Mouse (Mus musculus) embryonic fibroblast, embryonic 13.5 days (primary cell): ENCODE data around the gene Specc1. TPM values are rescaled to one million over a fixed set of nuclear protein-coding genes. Genes with fewer than 3 reads are reported as not detected.

Experiments
- H3K27ac ChIP-seq: 2 replicates; pipeline ENCODE4 v1.5.1; 2012; ENCODE audit warnings: low read length, control low read depth, inconsistent platforms; ENCODE audit not compliant: insufficient read depth
- H3K4me1 ChIP-seq: 2 replicates; pipeline ENCODE4 v1.6.1; 2011; ENCODE audit warnings: low read length; ENCODE audit not compliant: control insufficient read depth, insufficient read depth
- H3K4me3 ChIP-seq: 2 replicates; pipeline ENCODE4 v1.5.1; 2011; ENCODE audit warnings: mild to moderate bottlenecking, control low read depth, low read length; ENCODE audit not compliant: insufficient read depth
- CTCF ChIP-seq: IDR thresholded peaks from 2 replicates; pipeline ENCODE4 v1.5.1; 2011; ENCODE audit warnings: mild to moderate bottlenecking, control low read depth, low read length, moderate library complexity, borderline replicate concordance; ENCODE audit not compliant: insufficient read depth
- POLR2A ChIP-seq: IDR thresholded peaks from 2 replicates; pipeline ENCODE4 v1.6.1; 2011; ENCODE audit warnings: low read depth, mild to moderate bottlenecking, control low read depth, low read length, moderate library complexity
- polyA plus RNA-seq: library from polyadenylated mRNA; stranded (reverse); fragments of >200 nt; gene quantifications from 2 replicates; pipeline ENCODE4 v1.2.4, GENCODE M21; 2011; ENCODE audit warnings: low read depth; ENCODE audit not compliant: missing spikeins, insufficient read length

The Specc1 gene
- polyA plus RNA-seq, 1 experiment, result 47.3 TPM

- Histone ChIP-seq H3K4me1 (no peaks in the 10 kb centered on the region), H3K27ac (no peak overlapping the region), H3K4me3 (no peak overlapping the region)
- no peak for TF ChIP-seq CTCF
- no peak for TF ChIP-seq POLR2A
These were observed 35.0 kb downstream of the Specc1 start for GRCm38 (mm10) chr11:61991576-61991975.

- H3K4me3 ChIP-seq, result no peak overlapping the region
- no peak overlapping the region for H3K27ac ChIP-seq
- H3K4me1 ChIP-seq, result no peaks in the 10 kb centered on the region
- no peak for TF ChIP-seq CTCF
These were observed 36.2 kb downstream of the Specc1 start for GRCm38 (mm10) chr11:61992671-61993285.

- Histone ChIP-seq H3K4me1 (peaks cover 5% of the 10 kb centered on the region), H3K27ac (no peak overlapping the region), H3K4me3 (no peak overlapping the region)
- TF ChIP-seq POLR2A (no peak), CTCF (no peak)
These were observed 42.9 kb downstream of the Specc1 start for GRCm38 (mm10) chr11:61999501-61999900.

- no peak for TF ChIP-seq CTCF
- no peak for TF ChIP-seq POLR2A
- no peak overlapping the region for H3K4me3 ChIP-seq
- no peak overlapping the region for H3K27ac ChIP-seq
- H3K4me1 ChIP-seq, result peaks cover 6% of the 10 kb centered on the region
These were observed 43.5 kb downstream of the Specc1 start for GRCm38 (mm10) chr11:62000099-62000498.

GRCm38 (mm10) chr11:62001977-62002376 lies 45.4 kb downstream of the Specc1 start:
- Histone ChIP-seq H3K4me3 (no peak overlapping the region), H3K27ac (no peak overlapping the region), H3K4me1 (peaks cover 17% of the 10 kb centered on the region)
- TF ChIP-seq CTCF, result no peak

- TF ChIP-seq CTCF, result no peak
- no peak for TF ChIP-seq POLR2A
- H3K4me3 ChIP-seq, result no peak overlapping the region
- H3K27ac ChIP-seq, result peak overlapping the region; percentile 96
- peaks cover 22% of the 10 kb centered on the region for H3K4me1 ChIP-seq
These were observed 48.3 kb downstream of the Specc1 start for GRCm38 (mm10) chr11:62004881-62005240.

GRCm38 (mm10) chr11:62005241-62005910 lies 48.8 kb downstream of the Specc1 start:
- Histone ChIP-seq H3K4me1 (peaks cover 22% of the 10 kb centered on the region), H3K4me3 (peak overlapping the region; percentile 4; the same call in 1 of the 2 replicates), H3K27ac (peak overlapping the region; percentile 96)
- TF ChIP-seq POLR2A (peak; percentile 60), CTCF (no peak)

GRCm38 (mm10) chr11:62005911-62006260 lies 49.3 kb downstream of the Specc1 start:
- H3K4me3 ChIP-seq, result no peak overlapping the region
- H3K27ac ChIP-seq, result peak overlapping the region; percentile 96
- TF ChIP-seq CTCF (no peak), POLR2A (no peak)
- H3K4me1 ChIP-seq, result peaks cover 22% of the 10 kb centered on the region

- no peak for TF ChIP-seq CTCF
- TF ChIP-seq POLR2A, result no peak
- no peak overlapping the region for H3K4me3 ChIP-seq
These were observed 50.1 kb downstream of the Specc1 start for GRCm38 (mm10) chr11:62006680-62007079.

GRCm38 (mm10) chr11:62007984-62008383 lies 51.4 kb downstream of the Specc1 start:
- H3K27ac ChIP-seq, result no peak overlapping the region
- TF ChIP-seq CTCF (no peak), POLR2A (no peak)
- no peak overlapping the region for H3K4me3 ChIP-seq
- peaks cover 22% of the 10 kb centered on the region for H3K4me1 ChIP-seq

More at GRCm38 (mm10) chr11:62006680-62007079, 50.1 kb downstream of the Specc1 start:
- Histone ChIP-seq H3K4me1 (peaks cover 22% of the 10 kb centered on the region), H3K27ac (peak overlapping the region; percentile 96; the same call in 1 of the 2 replicates)
